ENCODE assay signal across 8 mouse cellular contexts in the genomic region with DNA sequence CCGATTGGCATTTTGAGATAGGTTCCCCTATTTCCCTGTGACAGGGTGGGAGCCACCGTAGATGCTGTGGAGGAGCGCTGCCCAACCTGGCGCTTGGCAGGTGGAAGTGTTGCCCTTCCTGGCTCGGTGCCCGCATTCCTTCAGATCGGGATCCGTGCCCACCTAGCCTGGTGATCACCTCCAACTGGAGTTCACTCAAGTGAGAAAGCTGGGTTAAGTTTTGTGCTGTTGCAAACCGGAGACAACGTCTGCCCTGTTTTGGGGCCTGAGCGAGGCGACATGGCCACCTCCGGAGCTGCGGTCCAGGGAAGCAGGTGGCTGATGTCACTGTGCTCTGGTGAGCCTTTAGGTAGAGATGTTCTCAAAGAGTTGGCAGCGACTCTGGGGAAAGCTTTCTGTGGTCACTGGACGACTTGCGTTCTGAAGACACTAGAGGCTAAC. TPM values are rescaled to one million over a fixed set of nuclear protein-coding genes. Genes with fewer than 3 reads are reported as not detected.
A peak's percentile ranks its signal among the peaks of the same experiment; 100 is the strongest.
DNase-seq lines count a peak whose midpoint lies in the region; ATAC-seq and TF ChIP-seq lines count a peak whose summit lies in the region.

No protein-coding gene starts in this region.

- H3K9me3 ChIP-seq in embryonic facial prominence, embryonic 15.5 days (replicated peaks) = no peaks in the 10 kb centered on the region
- 0 out of 2 replicates have a peak, but pooled peaks cover 4% of the 10 kb centered on the region for H3K9me3 ChIP-seq in intestine, embryonic 14.5 days (ENCODE audit: control insufficient read depth, low read length)
- H3K9me3 ChIP-seq in limb, embryonic 14.5 days (ENCODE audit: control insufficient read depth, low read length) = no peaks in the 10 kb centered on the region
- H3K9me3 ChIP-seq in neural tube, embryonic 12.5 days = 0 out of 2 replicates have a peak, but pooled peaks cover 10% of the 10 kb centered on the region

- peak overlapping the region; percentile 97 for H3K4me2 ChIP-seq in embryonic facial prominence, embryonic 15.5 days (replicated peaks)
- peak overlapping the region; percentile 94 for H3K4me2 ChIP-seq in intestine, embryonic 14.5 days (ENCODE audit: low read length)
- H3K4me2 ChIP-seq in limb, embryonic 14.5 days (replicated peaks; ENCODE audit: low read depth, low read length, severe bottlenecking) = peak overlapping the region; percentile 97
- peak overlapping the region; percentile 97 for H3K4me2 ChIP-seq in neural tube, embryonic 12.5 days (replicated peaks)

- H3K4me1 ChIP-seq in embryonic facial prominence, embryonic 15.5 days = peaks cover 14% of the 10 kb centered on the region
- H3K4me1 ChIP-seq in intestine, embryonic 14.5 days (replicated peaks; ENCODE audit: control insufficient read depth, insufficient read depth, low read length) = 0 out of 2 replicates have a peak, but pooled peaks cover 4% of the 10 kb centered on the region
- H3K4me1 ChIP-seq in limb, embryonic 14.5 days (ENCODE audit: control insufficient read depth, insufficient read depth, low read length) = peaks cover 5% of the 10 kb centered on the region
- H3K4me1 ChIP-seq in neural tube, embryonic 12.5 days = peaks cover 8% of the 10 kb centered on the region

- peak; percentile 19 for ATAC-seq in CD4-positive, CD25-positive, alpha-beta regulatory T cell, adult 4 months
- ATAC-seq in embryonic facial prominence, embryonic 15.5 days (ENCODE audit: insufficient number of reproducible peaks, low FRiP score, low TSS enrichment, low read depth) = no peak
- peak; percentile 36; the same call in 1 of the 2 replicates for ATAC-seq in intestine, embryonic 14.5 days (replicated peaks; ENCODE audit: low FRiP score, low TSS enrichment, low read depth)
- no peak for ATAC-seq in limb, embryonic 14.5 days (ENCODE audit: low FRiP score, low read depth)
- ATAC-seq in neural tube, embryonic 12.5 days (ENCODE audit: low FRiP score, low read depth) = 0 out of 2 replicates have a peak, but pooled peaks have one; percentile 44

- H3K4me3 ChIP-seq in embryonic facial prominence, embryonic 15.5 days (replicated peaks) = peak overlapping the region; percentile 65
- H3K4me3 ChIP-seq in intestine, embryonic 14.5 days (ENCODE audit: low read depth, low read length) = peak overlapping the region; percentile 56
- peak overlapping the region; percentile 61 for H3K4me3 ChIP-seq in limb, embryonic 14.5 days (replicated peaks; ENCODE audit: low read length)
- H3K4me3 ChIP-seq in neural tube, embryonic 12.5 days = peak overlapping the region; percentile 56

- no peaks in the 10 kb centered on the region for H3K36me3 ChIP-seq in embryonic facial prominence, embryonic 15.5 days
- H3K36me3 ChIP-seq in intestine, embryonic 14.5 days (ENCODE audit: control insufficient read depth, insufficient read depth, low read length) = no peaks in the 10 kb centered on the region
- H3K36me3 ChIP-seq in limb, embryonic 14.5 days (ENCODE audit: control insufficient read depth, insufficient read depth, low read length) = no peaks in the 10 kb centered on the region
- H3K36me3 ChIP-seq in neural tube, embryonic 12.5 days = no peaks in the 10 kb centered on the region

- TF ChIP-seq POLR2A in limb, embryonic 14.5 days (IDR thresholded peaks at IDR 0.05; ENCODE audit: borderline replicate concordance, extremely low read depth, insufficient read depth, insufficient read length) = no peak

- H3K27ac ChIP-seq in embryonic facial prominence, embryonic 15.5 days (replicated peaks) = no peak overlapping the region
- H3K27ac ChIP-seq in intestine, embryonic 14.5 days (ENCODE audit: low read depth) = no peak overlapping the region
- no peak overlapping the region for H3K27ac ChIP-seq in limb, embryonic 14.5 days (replicated peaks; ENCODE audit: low read depth, low read length)
- no peak overlapping the region for H3K27ac ChIP-seq in neural tube, embryonic 12.5 days

- WGBS in embryonic facial prominence, embryonic 15.5 days = 3% methylated on average over 17 of the region's 17 CpGs
- WGBS in intestine, embryonic 14.5 days = 2% methylated on average over 17 of the region's 17 CpGs
- 5% methylated on average over 16 of the region's 17 CpGs for WGBS in limb, embryonic 14.5 days
- WGBS in neural tube, embryonic 12.5 days = 3% methylated on average over 17 of the region's 17 CpGs

- 0 out of 2 replicates have a peak overlapping the region, but pooled peaks have one; percentile 44 for H3K9ac ChIP-seq in embryonic facial prominence, embryonic 15.5 days
- H3K9ac ChIP-seq in intestine, embryonic 14.5 days (ENCODE audit: low read length) = peak overlapping the region; percentile 51
- H3K9ac ChIP-seq in limb, embryonic 14.5 days (ENCODE audit: low read depth, low read length, severe bottlenecking) = peak overlapping the region; percentile 67
- H3K9ac ChIP-seq in neural tube, embryonic 12.5 days = peak overlapping the region; percentile 53

- DNase-seq in adrenal gland, postnatal 25 days = peak; percentile 8
- no peak for DNase-seq in adrenal gland, postnatal 14 days
- peak; percentile 68 for DNase-seq in intestine, embryonic 14.5 days (ENCODE audit: low spot score)
- no peak for DNase-seq in limb, embryonic 14.5 days (ENCODE audit: low spot score)
- peak; percentile 16 for DNase-seq in urinary bladder, postnatal 25 days (ENCODE audit: low spot score)

- peaks cover 17% of the 10 kb centered on the region; the same call in 1 of the 2 replicates for H3K27me3 ChIP-seq in embryonic facial prominence, embryonic 15.5 days
- peaks cover 15% of the 10 kb centered on the region for H3K27me3 ChIP-seq in intestine, embryonic 14.5 days (replicated peaks; ENCODE audit: control insufficient read depth, insufficient read depth, low read length)
- peaks cover 8% of the 10 kb centered on the region for H3K27me3 ChIP-seq in limb, embryonic 14.5 days (ENCODE audit: control insufficient read depth, insufficient read depth, low read length)
- peaks cover 27% of the 10 kb centered on the region for H3K27me3 ChIP-seq in neural tube, embryonic 12.5 days (replicated peaks)

RNA-seq across cellular contexts. Expression of a gene that starts 0.8 kb away (rescaled TPM):
- 1.0 TPM in 1 of 2 replicates, not detected in the other for total RNA-seq in adrenal gland, postnatal 25 days (2021)
- total RNA-seq in adrenal gland, postnatal 14 days (2021) = 0.49 and 0.67 TPM in 2 replicates
- polyA plus RNA-seq in CD4-positive, CD25-positive, alpha-beta regulatory T cell, adult 4 months (2017; shearing (Covaris generic)) = 10 to 100 TPM; 10.5 to 14.8 TPM
- 6.4 and 6.7 TPM in 2 replicates for polyA plus RNA-seq in embryonic facial prominence, embryonic 15.5 days (2015; fragmentation: Nextera tagmentation; extraction: Ambion mirVana)
- polyA plus RNA-seq in intestine, embryonic 14.5 days (2014; fragmentation: Nextera tagmentation; extraction: Ambion mirVana) = 13.2 and 13.7 TPM in 2 replicates
- polyA plus RNA-seq in limb, embryonic 14.5 days (2012; rRNA removed) = 3.5 and 4.1 TPM in 2 replicates
- polyA plus RNA-seq in limb, embryonic 14.5 days (2014; fragmentation: Nextera tagmentation; extraction: Ambion mirVana) = 4.1 and 4.5 TPM in 2 replicates
- polyA plus RNA-seq in neural tube, embryonic 12.5 days (2016; fragmentation: Nextera tagmentation; extraction: Ambion mirVana) = 6.6 and 7.6 TPM in 2 replicates

Comparison
In these comparisons a context has a peak if more than half of its experiments do, and no peak if none do; other contexts are left out.
1. DNase-seq: peak in adrenal gland, postnatal 25 days (single experiment), intestine, embryonic 14.5 days (single experiment) and urinary bladder, postnatal 25 days (single experiment); none in adrenal gland, postnatal 14 days (single experiment) and limb, embryonic 14.5 days (single experiment).
2. ATAC-seq: peak in CD4-positive, CD25-positive, alpha-beta regulatory T cell, adult 4 months (single experiment), intestine, embryonic 14.5 days (single experiment) and neural tube, embryonic 12.5 days (single experiment); none in embryonic facial prominence, embryonic 15.5 days (single experiment) and limb, embryonic 14.5 days (single experiment).
3. Peak in every context shown above with its lines, with median percentiles within 50 percentile points of each other: H3K4me2 ChIP-seq, H3K4me3 ChIP-seq and H3K9ac ChIP-seq.